In genomic region chr13:43548617-43549016, GRCm38 (mm10) we compare ENCODE assay signal across 22 mouse cellular contexts. TPM values are rescaled to one million over a fixed set of nuclear protein-coding genes. Genes with fewer than 3 reads are reported as not detected.
DNase-seq lines count a peak whose midpoint lies in the region; ATAC-seq and TF ChIP-seq lines count a peak whose summit lies in the region.
"Had no signal": no experiment of that assay in that cellular context is flagged by ENCODE, and none has a peak within 500 bp of the region (broad histone marks: within the 10 kb centered on the region; RNA-seq: fewer than 3 reads in every experiment).

No protein-coding gene starts in this region.

- 23% methylated on average over 5 of the region's 5 CpGs for WGBS in liver, adult 2 months
- WGBS in liver, embryonic 11.5 days, result 77% methylated on average over 5 of the region's 5 CpGs
- WGBS in kidney, embryonic 15.5 days, result 65% methylated on average over 5 of the region's 5 CpGs

- no peak for ATAC-seq in liver, embryonic 11.5 days (replicated peaks; ENCODE audit: low FRiP score)
- ATAC-seq in kidney, embryonic 15.5 days (replicated peaks; ENCODE audit: low FRiP score), result no peak
- ATAC-seq in inflammation-experienced regulatory T-cells, adult 6 months, result no peak
- ATAC-seq: intestine, embryonic 15.5 days; liver, postnatal 0 days had no signal

- H3K36me3 ChIP-seq in liver, adult 2 months (ENCODE audit: control insufficient read depth, insufficient read depth, low read length), result peaks cover 30% of the 10 kb centered on the region
- H3K36me3 ChIP-seq in liver, embryonic 11.5 days (ENCODE audit: control insufficient read depth, insufficient read depth, low read length), result peaks cover 11% of the 10 kb centered on the region
- peaks cover 70% of the 10 kb centered on the region for H3K36me3 ChIP-seq in kidney, embryonic 15.5 days

- no peaks in the 10 kb centered on the region for H3K9me3 ChIP-seq in liver, embryonic 11.5 days (ENCODE audit: control insufficient read depth, low read length)
- no peaks in the 10 kb centered on the region for H3K9me3 ChIP-seq in kidney, embryonic 15.5 days (replicated peaks)
- H3K9me3 ChIP-seq: embryonic facial prominence, embryonic 12.5 days; heart, embryonic 15.5 days; intestine, embryonic 15.5 days; limb, embryonic 10.5 days had no signal

- peak overlapping the region; percentile 36; the same call in 1 of the 2 replicates for H3K9ac ChIP-seq in liver, adult 2 months (ENCODE audit: low read depth, low read length)
- H3K9ac ChIP-seq in liver, embryonic 11.5 days (ENCODE audit: low read depth, low read length), result no peak overlapping the region
- no peak overlapping the region for H3K9ac ChIP-seq in kidney, embryonic 15.5 days
- H3K9ac ChIP-seq: embryonic facial prominence, embryonic 12.5 days; heart, embryonic 15.5 days; hindbrain, embryonic 14.5 days; intestine, embryonic 15.5 days; liver, postnatal 0 days had no signal

- TF ChIP-seq CTCF in liver, adult 2 months (IDR thresholded peaks at IDR 0.05; ENCODE audit: low read depth, low read length), result no peak

- peak overlapping the region; percentile 83 for H3K27ac ChIP-seq in liver, adult 2 months (replicated peaks; ENCODE audit: insufficient read depth, low read depth, low read length)
- no peak overlapping the region for H3K27ac ChIP-seq in liver, embryonic 11.5 days (ENCODE audit: low read depth, low read length)
- H3K27ac ChIP-seq in brown adipose tissue, adult 24 weeks (replicated peaks; ENCODE audit: low read depth, low read length), result peak overlapping the region; percentile 82; the same call in 1 of the 2 replicates
- peak overlapping the region; percentile 59; the same call in 1 of the 2 replicates for H3K27ac ChIP-seq in kidney, embryonic 15.5 days
- H3K27ac ChIP-seq: embryonic facial prominence, embryonic 12.5 days; heart, embryonic 15.5 days; hindbrain, embryonic 14.5 days; intestine, embryonic 15.5 days; limb, embryonic 10.5 days had no signal

- no peak overlapping the region for H3K4me3 ChIP-seq in liver, adult 2 months (ENCODE audit: insufficient read depth, low read depth, low read length)
- no peak overlapping the region for H3K4me3 ChIP-seq in liver, embryonic 11.5 days (ENCODE audit: low read depth, low read length)
- no peak overlapping the region for H3K4me3 ChIP-seq in brown adipose tissue, adult 24 weeks (ENCODE audit: insufficient read depth, low read depth, low read length)
- no peak overlapping the region for H3K4me3 ChIP-seq in kidney, embryonic 15.5 days (replicated peaks)
- H3K4me3 ChIP-seq: embryonic facial prominence, embryonic 12.5 days; heart, adult 2 months; heart, embryonic 15.5 days; intestine, embryonic 15.5 days; limb, embryonic 10.5 days had no signal

- H3K4me1 ChIP-seq in liver, adult 2 months (ENCODE audit: control insufficient read depth, insufficient read depth, low read length), result peaks cover 9% of the 10 kb centered on the region; the same call in 1 of the 2 replicates
- no peaks in the 10 kb centered on the region for H3K4me1 ChIP-seq in liver, embryonic 11.5 days (replicated peaks; ENCODE audit: control insufficient read depth, insufficient read depth, low read length)
- H3K4me1 ChIP-seq in brown adipose tissue, adult 24 weeks (ENCODE audit: control insufficient read depth, insufficient read depth, insufficient read length, low read length), result peaks cover 6% of the 10 kb centered on the region; the same call in 1 of the 2 replicates
- no peaks in the 10 kb centered on the region for H3K4me1 ChIP-seq in kidney, embryonic 15.5 days
- H3K4me1 ChIP-seq: embryonic facial prominence, embryonic 12.5 days; heart, embryonic 15.5 days; intestine, embryonic 15.5 days; limb, embryonic 10.5 days had no signal

- H3K79me2 ChIP-seq in liver, adult 2 months (ENCODE audit: control insufficient read depth, insufficient read depth, low read length), result no peaks in the 10 kb centered on the region

- peak; percentile 80 for DNase-seq in liver, adult 2 months (ENCODE audit: extremely low read depth, low read depth, low spot score)
- no peak for DNase-seq in liver, embryonic 11.5 days (ENCODE audit: low spot score)
- DNase-seq in kidney, postnatal 36 days, result peak; percentile 69 to 86
- DNase-seq in right cerebral cortex, postnatal 4 days, result no peak
- no peak for DNase-seq in right cerebral cortex, adult 18-20 months
- DNase-seq: adrenal gland, postnatal 25 days; cerebellum, adult 11-12 months; cerebellum, postnatal 25 days; gastrocnemius, postnatal 25 days; heart, adult 2 months; heart, postnatal 36 days; liver; liver, postnatal 0 days; lung, postnatal 10 days had no signal

- H3K27me3 ChIP-seq in liver, adult 2 months (ENCODE audit: control insufficient read depth, insufficient read depth, low read length), result no peaks in the 10 kb centered on the region
- no peaks in the 10 kb centered on the region for H3K27me3 ChIP-seq in liver, embryonic 11.5 days (replicated peaks; ENCODE audit: control insufficient read depth, insufficient read depth, low read length)
- no peaks in the 10 kb centered on the region for H3K27me3 ChIP-seq in kidney, embryonic 15.5 days
- H3K27me3 ChIP-seq: embryonic facial prominence, embryonic 12.5 days; heart, embryonic 15.5 days; intestine, embryonic 15.5 days had no signal

- TF ChIP-seq POLR2A in liver, adult 2 months (IDR thresholded peaks at IDR 0.05; ENCODE audit: extremely low read depth, insufficient read depth, low read length), result no peak

- H3K4me2 ChIP-seq in liver, embryonic 11.5 days, result no peak overlapping the region
- no peak overlapping the region for H3K4me2 ChIP-seq in kidney, embryonic 15.5 days
- H3K4me2 ChIP-seq: embryonic facial prominence, embryonic 12.5 days; heart, embryonic 15.5 days; hindbrain, embryonic 14.5 days; intestine, embryonic 15.5 days had no signal

RNA-seq across cellular contexts. Expression of gene Mcur1, which starts 11.4 kb away (rescaled TPM):
- total RNA-seq in liver, adult 2 months (2014; rRNA removed), result 14.7 and 17.9 TPM in 2 replicates
- polyA plus RNA-seq in liver, adult 2 months (2012; rRNA removed), result 14.8 and 16.6 TPM in 2 replicates
- 12.0 and 12.7 TPM in 2 replicates for polyA plus RNA-seq in liver, embryonic 11.5 days (2014; fragmentation: Nextera tagmentation; extraction: Ambion mirVana)
- polyA plus RNA-seq in brown adipose tissue, adult 24 weeks (2012; ENCODE audit: insufficient read depth, insufficient read length, missing spikeins), result 154 and 157 TPM in 2 replicates
- polyA plus RNA-seq in kidney, embryonic 15.5 days (2015; fragmentation: Nextera tagmentation; extraction: Ambion mirVana), result 20.2 and 21.9 TPM in 2 replicates
- polyA plus RNA-seq in inflammation-experienced regulatory T-cells, adult 6 months (2017; shearing (Covaris generic)), result 10 to 100 TPM in 2 of 3 experiments, 1 to 10 TPM in 1; 7.1 to 19.0 (median 17.0) TPM

Comparison
In these comparisons a context has a peak if more than half of its experiments do, and no peak if none do; other contexts are left out.
1. DNase-seq: peak in liver, adult 2 months (single experiment) and kidney, postnatal 36 days (2 of 2); none in liver, embryonic 11.5 days (single experiment), right cerebral cortex, postnatal 4 days (single experiment) and right cerebral cortex, adult 18-20 months (single experiment).